Mouse (Mus musculus): ENCODE measurements around the gene Npdc1. TPM values are rescaled to one million over a fixed set of nuclear protein-coding genes. Genes with fewer than 3 reads are reported as not detected.
"Not testable (repeated sequence)": the region's sequence is repeated elsewhere in the genome, so short reads cannot be mapped to it uniquely, and the experiment has no call there.

Npdc1 gene
- polyA plus RNA-seq, 1 experiment from 2014 or later = 53.7 TPM

DNA sequence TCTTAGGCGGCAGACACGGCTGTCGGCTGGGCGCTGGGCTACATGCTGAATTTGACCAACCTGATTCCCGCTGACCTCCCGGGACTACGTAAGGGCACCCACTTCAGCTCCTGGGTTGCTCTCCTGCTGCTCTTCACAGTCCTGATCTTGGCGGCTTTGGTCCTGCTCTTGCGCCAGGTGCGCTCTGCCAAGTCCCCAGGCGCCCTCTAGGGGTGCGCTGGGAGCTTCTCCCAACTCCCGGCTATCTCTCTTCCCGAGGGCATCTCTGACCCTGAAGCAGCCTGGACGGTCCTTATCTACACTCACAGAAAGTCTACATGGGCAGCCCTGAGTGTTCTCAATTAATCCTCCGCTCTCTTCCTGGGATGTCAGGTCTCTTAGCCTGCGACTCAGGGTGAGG, 1.6 kb downstream of the Npdc1 start:
- Histone ChIP-seq H3K9ac (replicated peaks; ENCODE audit: low read depth, low read length) (no peak overlapping the region), H3K27ac (ENCODE audit: low read length) (no peak overlapping the region), H3K4me3 (ENCODE audit: low read depth, low read length) (no peak overlapping the region; the same call in 1 of the 2 replicates), H3K4me1 (ENCODE audit: control insufficient read depth, insufficient read depth, low read length) (peaks cover 14% of the 10 kb centered on the region), H3K36me3 (ENCODE audit: control insufficient read depth, insufficient read depth, low read length) (no peaks in the 10 kb centered on the region), H3K27me3 (ENCODE audit: control insufficient read depth, insufficient read depth, low read length) (peaks cover 25% of the 10 kb centered on the region), H3K9me3 (ENCODE audit: control insufficient read depth, low read depth, low read length) (no peaks in the 10 kb centered on the region), H3K4me2 (replicated peaks; ENCODE audit: low read depth, low read length) (peak overlapping the region; percentile 18; the same call in 1 of the 2 replicates)
- WGBS = 2% methylated on average over 17 of the region's 17 CpGs
- no peak for ATAC-seq (ENCODE audit: insufficient number of reproducible peaks, insufficient read depth, low FRiP score, low read depth)

DNA sequence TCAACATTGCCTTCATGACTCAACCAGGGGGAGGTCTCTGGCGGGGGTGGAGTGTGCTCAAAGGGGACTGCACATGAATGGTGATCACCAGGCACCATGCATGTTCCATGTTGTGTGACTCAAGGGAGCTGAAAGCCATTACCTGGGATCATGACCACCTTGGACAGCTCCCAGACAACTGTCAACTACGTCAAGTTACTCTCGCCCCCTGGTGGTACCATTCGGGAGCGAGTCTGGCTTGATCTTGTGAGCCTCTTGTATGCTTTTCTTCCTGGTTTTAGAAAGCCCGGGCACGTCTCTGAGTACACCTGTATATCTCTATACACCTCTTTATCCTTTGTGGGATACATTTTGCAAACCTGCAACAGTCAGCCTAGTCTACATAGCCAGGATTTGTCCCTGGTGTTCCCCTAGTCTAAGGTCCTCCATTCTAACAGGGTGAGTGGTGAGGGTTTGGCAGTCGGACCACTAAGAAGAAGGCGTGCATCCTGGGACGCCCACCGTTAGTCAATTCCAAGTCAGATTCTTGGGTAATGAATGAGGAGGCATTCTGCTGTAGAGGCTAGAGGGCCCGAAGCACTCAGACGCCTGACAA, 3.3 kb downstream of the Npdc1 start:
- Histone ChIP-seq H3K4me1 (ENCODE audit: control insufficient read depth, insufficient read depth, low read length) (peaks cover 7% of the 10 kb centered on the region), H3K4me2 (replicated peaks; ENCODE audit: low read depth, low read length) (peak overlapping the region; percentile 72), H3K36me3 (ENCODE audit: control insufficient read depth, insufficient read depth, low read length) (no peaks in the 10 kb centered on the region), H3K9me3 (ENCODE audit: control insufficient read depth, low read depth, low read length) (no peaks in the 10 kb centered on the region), H3K4me3 (ENCODE audit: low read depth, low read length) (peak overlapping the region; percentile 60), H3K27ac (ENCODE audit: low read length) (no peak overlapping the region; the same call in 1 of the 2 replicates), H3K9ac (replicated peaks; ENCODE audit: low read depth, low read length) (peak overlapping the region; percentile 50; the same call in 1 of the 2 replicates), H3K27me3 (ENCODE audit: control insufficient read depth, insufficient read depth, low read length) (peaks cover 14% of the 10 kb centered on the region)
- peak; percentile 10; the same call in 1 of the 2 replicates for ATAC-seq (ENCODE audit: insufficient number of reproducible peaks, insufficient read depth, low FRiP score, low read depth)
- WGBS = under 1% methylated on average over 13 of the region's 13 CpGs

DNA sequence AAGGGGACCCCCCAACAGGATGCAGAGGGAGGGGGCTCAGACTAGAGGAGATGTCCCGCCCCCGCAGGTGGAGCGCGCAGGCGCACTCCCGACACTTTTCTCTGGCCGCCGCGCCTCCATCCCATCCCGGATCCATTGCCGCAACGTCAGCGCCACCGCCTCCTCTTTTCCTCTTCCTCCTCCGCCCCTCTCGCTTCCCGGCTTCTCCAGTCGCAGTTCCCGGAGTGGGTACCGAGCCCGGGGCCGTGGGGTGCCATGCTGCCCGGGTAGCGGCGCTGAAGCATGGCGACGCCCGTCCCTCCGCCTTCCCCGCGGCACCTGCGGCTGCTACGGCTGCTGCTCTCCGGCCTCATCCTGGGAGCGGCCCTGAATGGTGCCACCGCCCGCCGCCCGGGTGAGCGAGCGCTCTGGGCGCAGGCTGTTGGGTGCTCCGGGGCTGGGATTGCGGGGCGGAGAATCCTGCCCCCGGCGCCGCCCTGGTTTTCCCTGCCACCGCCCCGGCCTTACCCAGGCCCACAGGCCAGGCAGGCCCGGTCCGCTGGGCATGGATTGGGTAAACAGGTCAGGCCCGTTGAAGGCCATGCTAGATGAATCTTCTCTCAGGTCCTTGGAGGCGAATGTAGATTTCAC, 3.9 kb downstream of the Npdc1 start:
- under 1% methylated on average over 53 of the region's 54 CpGs for WGBS
- Histone ChIP-seq H3K27ac (ENCODE audit: low read length) (peak overlapping the region; percentile 61; the same call in 1 of the 2 replicates), H3K4me3 (ENCODE audit: low read depth, low read length) (peak overlapping the region; percentile 60), H3K4me2 (replicated peaks; ENCODE audit: low read depth, low read length) (peak overlapping the region; percentile 72), H3K4me1 (ENCODE audit: control insufficient read depth, insufficient read depth, low read length) (peaks cover 7% of the 10 kb centered on the region), H3K27me3 (ENCODE audit: control insufficient read depth, insufficient read depth, low read length) (peaks cover 14% of the 10 kb centered on the region), H3K9me3 (ENCODE audit: control insufficient read depth, low read depth, low read length) (no peaks in the 10 kb centered on the region), H3K9ac (replicated peaks; ENCODE audit: low read depth, low read length) (peak overlapping the region; percentile 50; the same call in 1 of the 2 replicates), H3K36me3 (ENCODE audit: control insufficient read depth, insufficient read depth, low read length) (no peaks in the 10 kb centered on the region)
- ATAC-seq (ENCODE audit: insufficient number of reproducible peaks, insufficient read depth, low FRiP score, low read depth) = peak; percentile 56

- H3K27me3 ChIP-seq (ENCODE audit: control insufficient read depth, insufficient read depth, low read length) = peaks cover 14% of the 10 kb centered on the region
- H3K4me2 ChIP-seq (replicated peaks; ENCODE audit: low read depth, low read length) = peak overlapping the region; percentile 72; the same call in 1 of the 2 replicates
- no peak overlapping the region for H3K4me3 ChIP-seq (ENCODE audit: low read depth, low read length)
- peaks cover 7% of the 10 kb centered on the region for H3K4me1 ChIP-seq (ENCODE audit: control insufficient read depth, insufficient read depth, low read length)
- no peak overlapping the region for H3K27ac ChIP-seq (ENCODE audit: low read length)
- ATAC-seq (ENCODE audit: insufficient number of reproducible peaks, insufficient read depth, low FRiP score, low read depth) = no peak
- no peaks in the 10 kb centered on the region for H3K36me3 ChIP-seq (ENCODE audit: control insufficient read depth, insufficient read depth, low read length)
- no peak overlapping the region for H3K9ac ChIP-seq (replicated peaks; ENCODE audit: low read depth, low read length)
- no peaks in the 10 kb centered on the region for H3K9me3 ChIP-seq (ENCODE audit: control insufficient read depth, low read depth, low read length)
- 80% methylated on average over 4 of the region's 4 CpGs for WGBS
Observed at GRCm38 (mm10) chr2:25403994-25404393, 4.8 kb downstream of the Npdc1 start.

DNA sequence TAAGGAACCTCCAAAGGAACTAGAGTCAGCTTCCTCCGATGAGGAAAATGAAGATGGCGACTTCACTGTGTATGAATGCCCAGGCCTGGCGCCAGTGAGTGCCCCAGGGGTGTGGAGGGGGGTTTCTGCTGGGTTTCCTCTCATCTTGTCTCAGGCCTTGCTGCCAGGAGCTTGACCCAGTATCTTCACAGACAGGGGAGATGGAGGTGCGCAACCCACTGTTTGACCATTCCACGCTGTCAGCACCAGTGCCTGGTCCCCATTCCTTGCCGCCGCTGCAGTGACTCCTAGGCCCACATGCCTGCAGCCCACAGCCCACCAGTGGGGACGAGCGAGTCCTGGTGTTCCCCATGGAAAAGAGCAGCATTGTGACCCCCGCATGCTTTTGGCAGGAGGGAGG, 9.8 kb downstream of the Npdc1 start:
- Histone ChIP-seq H3K9ac (replicated peaks; ENCODE audit: low read depth, low read length) (no peak overlapping the region), H3K4me3 (ENCODE audit: low read depth, low read length) (no peak overlapping the region), H3K9me3 (ENCODE audit: control insufficient read depth, low read depth, low read length) (no peaks in the 10 kb centered on the region), H3K4me2 (replicated peaks; ENCODE audit: low read depth, low read length) (no peak overlapping the region), H3K36me3 (ENCODE audit: control insufficient read depth, insufficient read depth, low read length) (no peaks in the 10 kb centered on the region), H3K27ac (ENCODE audit: low read length) (no peak overlapping the region), H3K4me1 (ENCODE audit: control insufficient read depth, insufficient read depth, low read length) (no peaks in the 10 kb centered on the region), H3K27me3 (ENCODE audit: control insufficient read depth, insufficient read depth, low read length) (0 out of 2 replicates have a peak, but pooled peaks cover under 1% of the 10 kb centered on the region)
- ATAC-seq (ENCODE audit: insufficient number of reproducible peaks, insufficient read depth, low FRiP score, low read depth) = no peak
- 85% methylated on average over 10 of the region's 10 CpGs for WGBS

DNA sequence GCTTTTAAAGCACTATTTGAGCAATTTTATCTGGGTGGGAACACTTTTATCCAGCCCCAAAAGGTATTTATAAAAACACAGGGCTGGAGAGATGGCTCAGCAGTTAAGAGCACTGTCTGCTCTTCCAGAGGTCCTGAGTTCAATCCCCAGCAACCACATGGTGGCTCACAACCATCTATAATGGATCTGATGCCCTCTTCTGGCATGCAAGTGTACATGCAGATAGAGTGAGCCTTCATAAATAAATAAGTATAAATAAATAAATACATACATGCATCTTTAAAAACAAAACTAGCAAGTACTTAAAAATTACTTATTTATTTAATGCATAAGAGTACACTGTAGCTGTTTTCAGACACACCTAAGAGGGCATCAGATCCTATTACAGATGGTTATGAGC, 14.3 kb downstream of the Npdc1 start:
- H3K27ac ChIP-seq (ENCODE audit: low read length); ATAC-seq (ENCODE audit: insufficient number of reproducible peaks, insufficient read depth, low FRiP score, low read depth): not testable (repeated sequence)

DNA sequence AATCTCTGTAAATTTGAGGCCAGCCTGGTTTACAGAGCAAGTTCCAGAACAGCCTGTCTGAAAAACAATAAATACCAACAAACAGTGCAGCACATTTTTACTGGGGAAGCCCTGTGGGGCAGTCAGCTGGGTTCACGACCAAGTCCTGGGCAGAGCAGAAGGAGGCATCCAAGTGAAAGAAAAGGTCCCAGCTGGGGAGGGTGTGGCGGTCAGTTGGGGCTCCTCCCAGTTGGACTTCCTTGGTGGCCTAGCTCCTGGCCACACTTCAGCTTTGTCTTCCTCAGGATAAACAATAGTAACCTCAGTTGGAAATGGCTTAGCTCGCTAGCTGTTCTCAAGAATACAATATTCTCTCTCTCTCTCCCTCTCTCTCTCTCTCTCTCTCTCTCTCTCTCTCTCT, 18.3 kb downstream of the Npdc1 start:
- Histone ChIP-seq H3K9me3 (ENCODE audit: control insufficient read depth, low read depth, low read length) (no peaks in the 10 kb centered on the region), H3K4me1 (ENCODE audit: control insufficient read depth, insufficient read depth, low read length) (no peaks in the 10 kb centered on the region), H3K27me3 (ENCODE audit: control insufficient read depth, insufficient read depth, low read length) (no peaks in the 10 kb centered on the region), H3K36me3 (ENCODE audit: control insufficient read depth, insufficient read depth, low read length) (no peaks in the 10 kb centered on the region), H3K4me2 (replicated peaks; ENCODE audit: low read depth, low read length) (no peak overlapping the region), H3K9ac (replicated peaks; ENCODE audit: low read depth, low read length) (no peak overlapping the region), H3K27ac (ENCODE audit: low read length) (no peak overlapping the region), H3K4me3 (ENCODE audit: low read depth, low read length) (no peak overlapping the region)
- WGBS = 15% methylated on average over 3 of the region's 3 CpGs
- no peak for ATAC-seq (ENCODE audit: insufficient number of reproducible peaks, insufficient read depth, low FRiP score, low read depth)

More for the DNA sequence above, 14.3 kb downstream of the Npdc1 start:
- H3K4me2 ChIP-seq (replicated peaks; ENCODE audit: low read depth, low read length); H3K36me3 ChIP-seq (ENCODE audit: control insufficient read depth, insufficient read depth, low read length); H3K4me1 ChIP-seq (ENCODE audit: control insufficient read depth, insufficient read depth, low read length); H3K9ac ChIP-seq (replicated peaks; ENCODE audit: low read depth, low read length); H3K4me3 ChIP-seq (ENCODE audit: low read depth, low read length); H3K9me3 ChIP-seq (ENCODE audit: control insufficient read depth, low read depth, low read length); H3K27me3 ChIP-seq (ENCODE audit: control insufficient read depth, insufficient read depth, low read length): not testable (repeated sequence)

DNA sequence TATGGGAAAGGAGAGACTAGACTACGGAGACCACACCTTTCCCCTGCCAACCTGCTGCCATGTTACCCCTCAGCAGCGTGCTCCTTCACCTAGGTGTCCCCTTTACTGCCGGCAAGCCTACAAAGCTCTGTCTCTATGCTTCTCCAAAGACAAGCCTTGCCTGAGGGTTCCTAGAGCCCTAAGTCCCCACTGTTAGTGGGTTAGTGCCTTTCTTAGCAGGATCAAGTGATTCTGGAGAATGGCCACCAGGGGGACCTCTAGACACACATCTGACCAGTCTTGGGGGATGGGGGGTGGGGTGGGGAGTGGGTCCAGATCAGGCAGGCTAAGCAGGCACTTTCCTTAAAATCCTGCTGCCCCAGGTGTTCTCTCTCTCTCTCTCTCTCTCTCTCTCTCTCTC, 22.7 kb downstream of the Npdc1 start:
- no peak overlapping the region for H3K27ac ChIP-seq (ENCODE audit: low read length)
- H3K4me2 ChIP-seq (replicated peaks; ENCODE audit: low read depth, low read length) = no peak overlapping the region
- WGBS = 22% methylated on average over 3 of the region's 3 CpGs
- ATAC-seq (ENCODE audit: insufficient number of reproducible peaks, insufficient read depth, low FRiP score, low read depth) = no peak
- H3K4me1 ChIP-seq (ENCODE audit: control insufficient read depth, insufficient read depth, low read length) = no peaks in the 10 kb centered on the region
- no peak overlapping the region for H3K4me3 ChIP-seq (ENCODE audit: low read depth, low read length)
- H3K27me3 ChIP-seq (ENCODE audit: control insufficient read depth, insufficient read depth, low read length) = peaks cover 5% of the 10 kb centered on the region; the same call in 1 of the 2 replicates
- H3K9me3 ChIP-seq (ENCODE audit: control insufficient read depth, low read depth, low read length) = no peaks in the 10 kb centered on the region
- H3K36me3 ChIP-seq (ENCODE audit: control insufficient read depth, insufficient read depth, low read length) = no peaks in the 10 kb centered on the region
- H3K9ac ChIP-seq (replicated peaks; ENCODE audit: low read depth, low read length) = no peak overlapping the region
